Mouse (Mus musculus): Measurements from ENCODE around the gene Pde3b. TPM values are rescaled to one million over a fixed set of nuclear protein-coding genes. Genes with fewer than 3 reads are reported as not detected.

Pde3b gene
- polyA plus RNA-seq, 1 experiment from 2014 or later, result 5.2 TPM

- H3K4me2 ChIP-seq, result peak overlapping the region; percentile 52
Measured at GRCm38 (mm10) chr7:114452876-114453275, 37.8 kb downstream of the Pde3b start.

DNA sequence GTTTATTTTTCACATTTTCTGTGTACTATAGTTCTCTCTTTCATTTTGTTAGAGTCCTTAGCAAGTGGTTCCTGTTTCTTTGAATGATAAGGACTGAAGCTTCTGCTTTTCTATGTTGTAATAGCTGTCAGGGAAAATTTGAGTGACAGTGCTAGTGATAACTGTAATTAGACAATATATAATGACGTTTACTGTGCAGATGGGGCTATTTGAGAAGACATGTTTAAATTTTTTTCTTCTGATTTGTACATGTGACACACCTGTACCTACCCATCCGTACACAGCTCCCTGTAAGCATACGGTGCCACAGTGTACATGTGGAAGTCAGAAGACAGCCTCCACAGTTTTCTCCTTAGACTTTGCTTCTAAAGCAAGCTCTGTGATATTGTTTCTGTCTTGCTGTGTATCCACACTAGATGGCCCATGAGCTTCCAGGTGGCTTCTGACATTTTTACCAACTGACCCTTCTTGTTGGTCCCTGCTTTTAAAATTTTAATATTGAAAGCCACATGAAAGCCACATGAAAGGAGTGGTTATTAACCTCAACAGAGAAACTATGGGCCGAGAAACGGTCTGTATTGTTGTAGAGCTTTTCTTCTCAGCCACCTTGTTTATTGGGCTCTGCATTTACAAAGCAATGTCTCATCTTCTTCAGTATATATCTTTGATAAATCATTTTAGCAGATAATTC is 38.4 kb downstream of the Pde3b start:
- Histone ChIP-seq H3K4me3 (no peak overlapping the region), H3K27me3 (replicated peaks) (no peaks in the 10 kb centered on the region), H3K36me3 (no peaks in the 10 kb centered on the region), H3K27ac (peak overlapping the region; percentile 61), H3K9ac (no peak overlapping the region), H3K4me1 (peaks cover 26% of the 10 kb centered on the region), H3K9me3 (replicated peaks) (no peaks in the 10 kb centered on the region), H3K4me2 (peak overlapping the region; percentile 52)
- WGBS (ENCODE audit: insufficient replicate concordance), result 26% methylated on average over 5 of the region's 5 CpGs
- ATAC-seq, result peak; percentile 37; the same call in 1 of the 2 replicates

More at GRCm38 (mm10) chr7:114452876-114453275, 37.8 kb downstream of the Pde3b start:
- Histone ChIP-seq H3K4me1 (peaks cover 26% of the 10 kb centered on the region), H3K27ac (peak overlapping the region; percentile 73; the same call in 1 of the 2 replicates), H3K36me3 (no peaks in the 10 kb centered on the region), H3K9me3 (replicated peaks) (no peaks in the 10 kb centered on the region), H3K27me3 (replicated peaks) (no peaks in the 10 kb centered on the region), H3K4me3 (no peak overlapping the region), H3K9ac (no peak overlapping the region)
- WGBS (ENCODE audit: insufficient replicate concordance), result 21% methylated on average over 3 of the region's 3 CpGs
- no peak for ATAC-seq

DNA sequence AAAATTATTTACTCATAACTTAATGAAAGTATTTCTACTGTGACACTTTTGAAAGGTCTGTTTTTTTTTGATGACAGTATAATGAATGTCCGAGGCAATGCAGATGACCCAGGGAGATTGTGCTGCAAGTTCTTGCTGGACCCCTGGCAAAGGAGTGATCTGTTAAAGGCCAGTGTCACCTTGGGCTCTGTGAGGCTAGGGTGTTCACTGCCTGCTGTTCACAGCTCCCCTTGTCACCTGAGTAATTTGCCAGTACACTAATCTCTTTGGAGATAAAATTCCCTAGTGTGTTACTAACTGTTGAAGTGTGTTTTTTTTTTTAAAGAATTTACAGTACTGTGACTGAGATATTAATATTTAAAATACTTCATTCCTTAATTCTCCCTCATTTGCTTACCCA is 39.8 kb downstream of the Pde3b start:
- Histone ChIP-seq H3K9ac (no peak overlapping the region), H3K9me3 (replicated peaks) (no peaks in the 10 kb centered on the region), H3K27ac (no peak overlapping the region), H3K4me2 (no peak overlapping the region), H3K36me3 (no peaks in the 10 kb centered on the region), H3K27me3 (replicated peaks) (no peaks in the 10 kb centered on the region), H3K4me3 (no peak overlapping the region), H3K4me1 (peaks cover 28% of the 10 kb centered on the region)
- 57% methylated on average over 1 of the region's 1 CpGs for WGBS (ENCODE audit: insufficient replicate concordance)
- no peak for ATAC-seq

DNA sequence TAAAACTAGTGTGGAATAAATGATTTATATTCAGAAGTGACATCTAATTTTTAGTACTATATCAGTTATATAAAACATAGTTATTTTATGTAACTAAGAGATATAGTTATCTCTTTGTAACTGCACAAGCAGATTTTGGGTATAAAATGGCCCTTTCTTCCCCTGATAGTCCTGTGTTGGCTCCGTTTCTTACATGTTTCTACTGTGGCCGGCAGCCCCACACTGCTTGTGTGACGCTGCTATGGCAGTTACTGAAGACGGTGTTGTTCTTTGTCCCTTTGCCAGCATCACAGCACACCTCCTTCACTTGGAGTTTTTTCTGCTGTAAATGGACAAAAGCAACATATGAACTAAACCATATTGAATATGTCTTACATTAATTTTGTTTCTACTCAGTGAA is 41.8 kb downstream of the Pde3b start:
- 59% methylated on average over 4 of the region's 4 CpGs for WGBS (ENCODE audit: insufficient replicate concordance)
- no peak overlapping the region for H3K4me2 ChIP-seq
- no peak for ATAC-seq
- no peaks in the 10 kb centered on the region for H3K36me3 ChIP-seq
- no peaks in the 10 kb centered on the region for H3K9me3 ChIP-seq (replicated peaks)
- H3K4me1 ChIP-seq, result peaks cover 21% of the 10 kb centered on the region
- H3K9ac ChIP-seq, result no peak overlapping the region
- no peak overlapping the region for H3K27ac ChIP-seq
- no peak overlapping the region for H3K4me3 ChIP-seq
- H3K27me3 ChIP-seq (replicated peaks), result no peaks in the 10 kb centered on the region

GRCm38 (mm10) chr7:114459909-114460308 is 44.8 kb downstream of the Pde3b start:
- no peak overlapping the region for H3K4me2 ChIP-seq
- WGBS (ENCODE audit: insufficient replicate concordance), result 33% methylated on average over 1 of the region's 1 CpGs
- no peak overlapping the region for H3K9ac ChIP-seq
- ATAC-seq, result no peak
- no peaks in the 10 kb centered on the region for H3K36me3 ChIP-seq
- no peaks in the 10 kb centered on the region for H3K9me3 ChIP-seq (replicated peaks)
- H3K27me3 ChIP-seq (replicated peaks), result no peaks in the 10 kb centered on the region
- H3K4me3 ChIP-seq, result no peak overlapping the region
- H3K4me1 ChIP-seq, result peaks cover 6% of the 10 kb centered on the region
- no peak overlapping the region for H3K27ac ChIP-seq

- WGBS (ENCODE audit: insufficient replicate concordance), result 53% methylated on average over 2 of the region's 2 CpGs
- peaks cover 6% of the 10 kb centered on the region for H3K4me1 ChIP-seq
Measured at GRCm38 (mm10) chr7:114461727-114462126, 46.6 kb downstream of the Pde3b start.

GRCm38 (mm10) chr7:114466358-114466757 is 51.3 kb downstream of the Pde3b start:
- no peaks in the 10 kb centered on the region for H3K27me3 ChIP-seq (replicated peaks)
- no peak for ATAC-seq

More at GRCm38 (mm10) chr7:114461727-114462126, 46.6 kb downstream of the Pde3b start:
- Histone ChIP-seq H3K9ac (no peak overlapping the region), H3K4me3 (no peak overlapping the region), H3K4me2 (no peak overlapping the region), H3K27ac (no peak overlapping the region), H3K9me3 (replicated peaks) (no peaks in the 10 kb centered on the region), H3K27me3 (replicated peaks) (no peaks in the 10 kb centered on the region), H3K36me3 (no peaks in the 10 kb centered on the region)
- ATAC-seq, result no peak

DNA sequence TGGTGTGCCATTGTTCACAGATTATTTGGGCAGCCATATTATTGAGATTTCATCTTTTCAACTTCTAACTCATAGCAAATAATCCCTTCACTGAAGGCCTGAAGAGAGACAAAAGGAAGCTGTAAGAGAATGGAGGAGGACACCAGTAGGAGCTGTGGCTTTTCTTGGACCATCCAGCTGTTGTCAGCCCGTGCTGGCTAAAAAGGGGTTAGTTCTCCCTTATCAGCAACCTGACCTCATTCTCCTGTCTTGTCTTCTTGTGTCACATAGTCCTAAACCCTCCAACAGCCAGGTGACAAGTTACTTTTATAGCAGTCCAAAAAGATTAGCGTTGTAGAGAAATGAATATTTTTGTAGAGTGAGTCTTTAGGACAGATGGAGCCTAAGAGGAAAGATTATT is 57.4 kb downstream of the Pde3b start:
- Histone ChIP-seq H3K27ac (no peak overlapping the region), H3K27me3 (replicated peaks) (no peaks in the 10 kb centered on the region), H3K9me3 (replicated peaks) (no peaks in the 10 kb centered on the region), H3K9ac (no peak overlapping the region), H3K4me1 (peaks cover 5% of the 10 kb centered on the region; the same call in 1 of the 2 replicates), H3K36me3 (no peaks in the 10 kb centered on the region), H3K4me3 (no peak overlapping the region), H3K4me2 (no peak overlapping the region)
- 31% methylated on average over 2 of the region's 2 CpGs for WGBS (ENCODE audit: insufficient replicate concordance)
- ATAC-seq, result no peak

More at GRCm38 (mm10) chr7:114466358-114466757, 51.3 kb downstream of the Pde3b start:
- no peaks in the 10 kb centered on the region for H3K36me3 ChIP-seq
- no peak overlapping the region for H3K27ac ChIP-seq
- no peaks in the 10 kb centered on the region for H3K9me3 ChIP-seq (replicated peaks)
- H3K4me1 ChIP-seq, result no peaks in the 10 kb centered on the region
- H3K4me2 ChIP-seq, result no peak overlapping the region
- H3K4me3 ChIP-seq, result no peak overlapping the region
- H3K9ac ChIP-seq, result no peak overlapping the region
- WGBS (ENCODE audit: insufficient replicate concordance), result 74% methylated on average over 3 of the region's 3 CpGs

DNA sequence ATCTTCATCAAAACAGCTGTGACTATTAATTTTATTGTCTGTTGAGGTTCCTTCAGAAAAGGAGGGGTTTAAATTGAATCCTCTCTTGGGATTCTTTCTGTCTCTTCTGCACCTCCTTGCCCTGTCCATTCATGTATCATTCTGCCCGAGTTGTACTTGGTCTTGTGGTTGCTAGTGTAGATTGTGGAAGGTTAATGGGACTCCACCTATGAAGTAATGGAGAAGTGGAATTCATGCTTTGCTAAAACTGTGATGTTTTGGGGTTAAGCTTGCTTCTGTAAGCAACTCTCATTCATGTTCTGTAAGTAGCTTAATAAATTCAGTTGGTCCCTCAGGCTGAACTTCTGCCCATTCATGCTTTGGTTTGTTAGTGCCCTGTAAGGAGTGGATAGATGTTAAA is 59.8 kb downstream of the Pde3b start:
- H3K4me2 ChIP-seq, result no peak overlapping the region
- WGBS (ENCODE audit: insufficient replicate concordance), result 51% methylated on average over 1 of the region's 1 CpGs
- peaks cover 14% of the 10 kb centered on the region for H3K4me1 ChIP-seq
- H3K9ac ChIP-seq, result no peak overlapping the region
- ATAC-seq, result no peak
- no peaks in the 10 kb centered on the region for H3K36me3 ChIP-seq
- no peaks in the 10 kb centered on the region for H3K27me3 ChIP-seq (replicated peaks)
- no peaks in the 10 kb centered on the region for H3K9me3 ChIP-seq (replicated peaks)
- H3K4me3 ChIP-seq, result no peak overlapping the region
- no peak overlapping the region for H3K27ac ChIP-seq

DNA sequence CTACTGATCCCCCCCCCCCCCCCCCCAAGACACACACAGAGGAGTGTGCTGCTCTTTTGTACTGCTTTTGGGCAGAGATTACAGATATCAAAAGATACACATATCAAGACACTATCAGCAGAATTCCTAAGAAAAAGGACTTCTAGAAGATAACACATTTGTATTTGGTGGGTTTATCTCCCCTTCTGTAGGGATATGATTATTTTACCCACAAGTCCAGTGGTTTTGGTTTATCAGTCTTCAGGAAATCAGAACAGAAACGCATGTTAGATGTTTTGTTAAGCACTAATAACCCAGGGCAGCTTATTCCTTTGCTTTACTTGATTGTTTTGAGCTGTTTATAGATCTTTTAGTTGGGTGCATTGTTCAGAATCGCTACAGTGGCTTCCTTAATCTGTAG is 62.8 kb downstream of the Pde3b start:
- no peaks in the 10 kb centered on the region for H3K9me3 ChIP-seq (replicated peaks)
- ATAC-seq, result no peak
- no peak overlapping the region for H3K4me3 ChIP-seq
- peaks cover 14% of the 10 kb centered on the region for H3K4me1 ChIP-seq
- H3K36me3 ChIP-seq, result no peaks in the 10 kb centered on the region
- no peaks in the 10 kb centered on the region for H3K27me3 ChIP-seq (replicated peaks)
- H3K27ac ChIP-seq, result no peak overlapping the region
- WGBS (ENCODE audit: insufficient replicate concordance), result 29% methylated on average over 2 of the region's 2 CpGs
- no peak overlapping the region for H3K9ac ChIP-seq
- no peak overlapping the region for H3K4me2 ChIP-seq

GRCm38 (mm10) chr7:114478901-114479300 is 63.8 kb downstream of the Pde3b start:
- H3K4me3 ChIP-seq, result no peak overlapping the region
- peaks cover 14% of the 10 kb centered on the region for H3K4me1 ChIP-seq
- no peaks in the 10 kb centered on the region for H3K9me3 ChIP-seq (replicated peaks)
- no peak for ATAC-seq
- no peak overlapping the region for H3K9ac ChIP-seq
- 66% methylated on average over 5 of the region's 5 CpGs for WGBS (ENCODE audit: insufficient replicate concordance)
- H3K27ac ChIP-seq, result no peak overlapping the region
- H3K27me3 ChIP-seq (replicated peaks), result no peaks in the 10 kb centered on the region
- H3K36me3 ChIP-seq, result no peaks in the 10 kb centered on the region
- no peak overlapping the region for H3K4me2 ChIP-seq

DNA sequence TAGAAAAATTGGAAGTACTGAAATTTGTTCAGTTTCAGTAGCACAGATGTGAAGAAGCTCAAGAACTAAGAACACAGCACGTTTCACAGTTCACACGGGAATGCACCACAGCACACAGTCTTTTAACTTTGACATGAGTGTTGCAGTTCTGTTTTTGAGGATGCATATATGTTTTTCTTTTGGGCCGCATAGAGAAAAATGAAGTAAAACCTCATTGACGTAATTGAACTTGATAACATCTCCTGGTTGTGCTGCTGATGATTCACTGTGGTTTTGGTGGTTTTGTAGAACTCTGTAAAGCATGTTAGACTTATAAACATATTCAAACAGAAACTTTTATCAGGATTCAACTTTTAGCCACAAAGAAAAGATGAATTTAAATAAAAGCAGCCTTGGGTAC is 64.7 kb downstream of the Pde3b start:
- Histone ChIP-seq H3K9me3 (replicated peaks) (no peaks in the 10 kb centered on the region), H3K27ac (no peak overlapping the region), H3K4me3 (no peak overlapping the region), H3K4me1 (peaks cover 14% of the 10 kb centered on the region), H3K36me3 (no peaks in the 10 kb centered on the region), H3K27me3 (replicated peaks) (no peaks in the 10 kb centered on the region), H3K9ac (no peak overlapping the region), H3K4me2 (peak overlapping the region; percentile 27)
- no peak for ATAC-seq
- WGBS (ENCODE audit: insufficient replicate concordance), result 20% methylated on average over 4 of the region's 4 CpGs

Measured in liver, embryonic 12.5 days (tissue).